Mouse (Mus musculus) spleen, adult 2 months (tissue): ENCODE measurements at regions not wholly inside any gene's neighbourhood (a gene's known extent, or its start where the extent isn't known, plus 50 kb on each side); places are given as distances from the start of the nearest gene placed in this dataset.

ENCODE experiments used
- DNase-seq, 2 experiments: peaks; one replicate each; pipeline versions ENCODE4 v3.0.0 to v3.0.0-alpha.2; 2012 to 2021; ENCODE audit warnings: low spot score in 2 of 2, low read depth in 1 of 2
- H3K27ac ChIP-seq: fragments of 200-500 bp; 2 replicates; pipeline ENCODE4 v1.5.1; 2012; ENCODE audit warnings: low read length, inconsistent platforms; ENCODE audit not compliant: insufficient read depth
- H3K27me3 ChIP-seq: fragments of 200-500 bp; 2 replicates; pipeline ENCODE4 v1.6.1; 2012; ENCODE audit warnings: mild to moderate bottlenecking, moderate library complexity, low read length, inconsistent platforms; ENCODE audit not compliant: control insufficient read depth, insufficient read depth
- H3K36me3 ChIP-seq: fragments of 200-500 bp; 2 replicates; pipeline ENCODE4 v1.6.1; 2012; ENCODE audit warnings: mild to moderate bottlenecking, low read length, inconsistent platforms; ENCODE audit not compliant: control insufficient read depth, insufficient read depth
- H3K4me1 ChIP-seq: fragments of 200-500 bp; 2 replicates; pipeline ENCODE4 v1.6.1; 2011; ENCODE audit warnings: inconsistent platforms; ENCODE audit not compliant: control insufficient read depth, insufficient read depth, insufficient read length
- H3K4me3 ChIP-seq: fragments of 200-500 bp; 2 replicates; pipeline ENCODE4 v1.5.1; 2011; ENCODE audit warnings: mild to moderate bottlenecking, inconsistent platforms; ENCODE audit not compliant: insufficient read depth, insufficient read length; ENCODE audit errors: extremely low read depth
- CTCF ChIP-seq: fragments of 200-500 bp; IDR thresholded peaks from 2 replicates; pipeline ENCODE4 v1.5.1; 2011; ENCODE audit warnings: mild to moderate bottlenecking, inconsistent platforms; ENCODE audit not compliant: insufficient read depth, insufficient read length, insufficient replicate concordance; ENCODE audit errors: extremely low read depth
- POLR2A ChIP-seq: fragments of 200-500 bp; IDR thresholded peaks from 2 replicates; pipeline ENCODE4 v1.6.1; 2011; ENCODE audit warnings: low read depth, low read length, inconsistent platforms
- WGBS: fragments of 180-500 bp; shearing (Covaris S2); methylation state at CpG from one replicate; pipeline ENCODE4 v1.1.7; 2018; 5-methylcytosine and 5-hydroxymethylcytosine counted together

DNA sequence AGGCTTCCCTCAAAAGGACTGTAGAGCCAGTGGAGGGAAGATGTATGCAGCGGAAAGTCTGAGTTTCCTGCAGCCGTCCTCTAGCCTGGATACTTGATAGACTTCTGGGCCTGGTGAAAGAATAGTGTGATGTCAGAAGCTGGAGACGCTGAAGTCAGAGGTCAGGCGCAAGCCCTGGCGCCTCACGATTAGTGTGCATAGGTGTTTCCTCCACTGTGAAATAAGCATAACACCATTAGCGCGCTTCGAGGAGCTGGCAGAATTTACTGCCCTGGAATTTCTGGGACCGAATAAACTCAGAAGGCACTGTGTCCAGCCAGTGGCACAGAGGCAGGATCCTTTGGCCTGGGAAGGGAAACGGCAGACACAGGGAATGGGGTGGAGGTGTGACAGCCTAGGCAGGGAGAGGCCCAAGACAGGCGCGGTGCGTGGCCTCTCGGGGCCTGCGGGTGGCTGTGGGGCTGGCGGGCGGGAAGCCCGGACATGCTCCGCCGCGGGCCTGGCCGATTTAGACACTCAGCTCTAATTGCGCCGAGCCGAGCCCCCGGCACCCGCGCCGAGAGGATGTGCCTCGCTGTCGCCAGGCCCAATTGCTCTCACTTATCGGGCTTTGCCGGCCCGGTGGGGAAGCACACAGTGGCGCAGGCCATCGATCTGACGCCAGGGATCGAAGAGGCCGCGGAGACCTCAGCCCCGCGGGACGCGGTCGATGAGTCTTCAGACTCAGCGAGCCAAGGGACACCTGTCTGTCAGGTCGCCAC is 152.7 kb upstream of the N4bp1 start:
- no peak overlapping the region for H3K4me3 ChIP-seq
- TF ChIP-seq CTCF, result no peak
- no peak for TF ChIP-seq POLR2A
- DNase-seq, result no peak
- 10% methylated on average over 48 of the region's 48 CpGs for WGBS
- 0 out of 2 replicates have a peak, but pooled peaks cover 5% of the 10 kb centered on the region for H3K27me3 ChIP-seq
- H3K36me3 ChIP-seq, result no peaks in the 10 kb centered on the region
- no peak overlapping the region for H3K27ac ChIP-seq
- no peaks in the 10 kb centered on the region for H3K4me1 ChIP-seq

DNA sequence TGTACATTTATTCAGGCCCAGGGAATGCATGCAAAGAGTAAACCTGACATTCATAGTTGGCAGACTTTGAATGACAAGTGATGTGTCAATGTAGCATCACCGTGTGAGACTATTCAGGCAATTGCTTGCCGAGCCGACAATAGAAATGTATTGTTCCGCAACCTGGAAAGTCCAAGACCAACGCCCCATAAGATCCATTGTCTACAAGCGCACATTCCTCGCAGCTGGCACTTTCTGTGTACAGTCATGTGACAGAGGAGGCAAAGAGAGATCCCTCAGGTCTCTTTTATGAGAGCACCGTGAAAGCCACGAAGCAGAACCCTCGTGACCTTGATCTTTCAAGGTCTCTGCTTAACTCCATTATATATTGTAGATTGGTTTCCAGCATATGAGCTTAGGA is 150.9 kb upstream of the N4bp1 start:
- no peak overlapping the region for H3K27ac ChIP-seq

DNA sequence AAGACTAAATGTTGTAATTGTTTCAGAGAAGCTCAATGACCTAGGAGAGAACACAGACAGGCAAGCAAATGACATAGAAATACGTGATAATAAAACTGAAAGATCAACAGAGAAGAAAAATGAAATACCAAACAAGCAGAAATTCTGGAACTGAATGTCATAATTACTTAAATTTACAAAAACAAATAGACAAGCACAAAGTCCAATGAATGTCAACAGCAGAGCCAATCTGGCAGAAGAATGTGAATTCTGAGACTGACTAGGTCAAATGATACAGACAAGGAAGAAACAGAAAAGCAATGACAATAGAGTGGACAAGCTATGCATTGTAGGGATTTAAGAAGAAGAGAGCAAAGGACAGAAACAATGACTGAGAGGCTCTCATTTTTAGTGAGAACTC is 143.1 kb upstream of the N4bp1 start:
- no peak for DNase-seq
- 66% methylated on average over 1 of the region's 1 CpGs for WGBS
- H3K27me3 ChIP-seq, result no peaks in the 10 kb centered on the region

More for the DNA sequence above, 150.9 kb upstream of the N4bp1 start:
- no peak for DNase-seq
- Histone ChIP-seq H3K36me3 (no peaks in the 10 kb centered on the region), H3K4me3 (no peak overlapping the region), H3K4me1 (no peaks in the 10 kb centered on the region), H3K27me3 (0 out of 2 replicates have a peak, but pooled peaks cover 5% of the 10 kb centered on the region)
- TF ChIP-seq CTCF, result no peak
- TF ChIP-seq POLR2A, result no peak
- WGBS, result 88% methylated on average over 10 of the region's 10 CpGs

DNA sequence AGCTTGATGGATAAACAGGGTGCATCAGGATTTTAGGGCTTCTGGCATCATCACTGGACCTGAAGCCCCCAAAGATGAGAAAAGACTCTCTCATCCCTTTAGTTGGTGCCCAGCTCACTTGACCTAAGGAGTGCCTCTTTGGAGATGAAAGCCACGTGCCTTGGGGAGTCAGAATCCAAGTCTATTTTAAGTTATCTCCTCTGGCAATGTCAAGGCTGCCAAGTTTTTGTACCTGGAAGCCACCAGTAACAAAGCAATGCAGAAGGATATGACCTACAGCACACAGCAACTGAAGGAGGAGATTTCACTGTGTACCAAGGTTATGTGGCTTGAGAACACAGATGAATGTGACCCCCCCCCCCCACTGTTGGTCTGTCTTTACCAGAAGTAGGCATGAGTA is 140.9 kb upstream of the N4bp1 start:
- Histone ChIP-seq H3K4me3 (no peak overlapping the region), H3K4me1 (no peaks in the 10 kb centered on the region), H3K27ac (no peak overlapping the region), H3K27me3 (no peaks in the 10 kb centered on the region), H3K36me3 (no peaks in the 10 kb centered on the region)
- 49% methylated on average over 1 of the region's 1 CpGs for WGBS
- TF ChIP-seq CTCF (no peak), POLR2A (no peak)
- DNase-seq, result no peak

More for the DNA sequence above, 143.1 kb upstream of the N4bp1 start:
- Histone ChIP-seq H3K36me3 (no peaks in the 10 kb centered on the region), H3K27ac (no peak overlapping the region), H3K4me1 (no peaks in the 10 kb centered on the region), H3K4me3 (no peak overlapping the region)
- no peak for TF ChIP-seq CTCF
- TF ChIP-seq POLR2A, result no peak

DNA sequence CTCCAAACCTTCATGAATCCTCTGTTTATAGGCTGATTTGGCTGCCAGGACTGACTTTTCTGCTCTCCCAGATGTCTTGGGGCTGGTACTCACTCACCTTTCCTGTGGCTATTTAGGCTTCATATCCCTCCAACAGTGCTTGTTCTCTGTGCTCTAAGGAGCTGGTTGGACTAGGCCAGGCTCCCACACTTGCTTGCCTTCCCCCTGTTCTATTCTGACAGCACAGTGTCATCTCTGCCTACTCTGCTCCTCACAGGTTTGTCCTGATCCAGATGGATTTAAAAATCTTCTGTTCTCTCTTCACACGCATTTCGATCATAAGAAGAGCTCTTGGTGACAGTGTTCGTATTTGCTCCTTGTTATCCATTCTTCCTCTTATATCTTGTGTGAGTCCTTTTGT is 134.7 kb upstream of the N4bp1 start:
- Histone ChIP-seq H3K27ac (no peak overlapping the region), H3K4me3 (no peak overlapping the region), H3K27me3 (no peaks in the 10 kb centered on the region), H3K4me1 (no peaks in the 10 kb centered on the region), H3K36me3 (no peaks in the 10 kb centered on the region)
- no peak for TF ChIP-seq CTCF
- no peak for TF ChIP-seq POLR2A
- 90% methylated on average over 3 of the region's 3 CpGs for WGBS
- no peak for DNase-seq

DNA sequence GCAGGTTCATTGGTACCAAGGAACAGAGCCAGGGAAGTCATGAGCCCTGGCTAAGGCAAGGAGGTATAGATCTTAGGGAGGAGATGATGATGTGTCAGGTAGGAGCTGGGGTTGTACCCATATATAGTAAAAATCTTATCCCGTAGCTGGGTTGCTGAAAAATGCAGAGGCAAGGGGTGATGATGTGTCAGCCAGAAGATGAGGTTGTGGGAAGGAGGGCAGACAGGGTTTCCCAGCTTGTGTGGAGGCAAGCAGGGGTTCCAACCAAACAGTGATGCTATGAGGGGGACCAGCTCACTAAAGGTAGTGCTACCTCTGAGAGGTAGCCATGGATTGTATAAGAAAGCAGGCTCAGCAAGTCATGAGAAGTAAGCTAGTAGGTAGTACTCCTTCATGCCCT is 90.5 kb upstream of the N4bp1 start:
- H3K4me1 ChIP-seq, result no peaks in the 10 kb centered on the region
- no peak overlapping the region for H3K27ac ChIP-seq
- no peaks in the 10 kb centered on the region for H3K36me3 ChIP-seq
- H3K27me3 ChIP-seq, result no peaks in the 10 kb centered on the region
- DNase-seq, result no peak
- H3K4me3 ChIP-seq, result no peak overlapping the region
- TF ChIP-seq POLR2A (no peak), CTCF (no peak)
- WGBS, result 82% methylated on average over 1 of the region's 1 CpGs

DNA sequence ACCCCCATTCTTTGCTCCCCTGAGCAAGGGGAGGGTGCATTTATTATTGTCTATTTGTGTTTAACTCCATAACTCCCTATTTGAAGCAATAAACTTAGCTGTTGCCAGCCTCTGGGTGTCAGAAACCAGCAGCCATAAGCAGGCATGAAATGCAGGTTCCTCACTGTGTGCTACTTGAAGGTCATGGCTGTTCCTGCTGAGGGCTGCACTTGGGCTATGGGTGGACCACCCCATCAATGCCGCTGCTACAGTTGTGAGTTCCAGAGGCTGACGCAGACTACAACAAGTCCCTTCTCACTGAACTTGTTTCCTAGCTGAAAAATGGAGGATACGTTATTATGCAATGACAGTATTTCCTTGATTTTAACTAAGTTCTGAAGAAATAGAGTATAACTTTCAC is 86.7 kb upstream of the N4bp1 start:
- H3K27me3 ChIP-seq, result no peaks in the 10 kb centered on the region

More for the DNA sequence above, 86.7 kb upstream of the N4bp1 start:
- H3K36me3 ChIP-seq, result no peaks in the 10 kb centered on the region
- no peak for TF ChIP-seq POLR2A
- no peak for TF ChIP-seq CTCF
- H3K4me1 ChIP-seq, result no peaks in the 10 kb centered on the region
- no peak for DNase-seq
- H3K4me3 ChIP-seq, result no peak overlapping the region
- WGBS, result 91% methylated on average over 3 of the region's 3 CpGs
- H3K27ac ChIP-seq, result no peak overlapping the region
